Mouse (Mus musculus): ENCODE measurements around the gene Fam78b.

DNA sequence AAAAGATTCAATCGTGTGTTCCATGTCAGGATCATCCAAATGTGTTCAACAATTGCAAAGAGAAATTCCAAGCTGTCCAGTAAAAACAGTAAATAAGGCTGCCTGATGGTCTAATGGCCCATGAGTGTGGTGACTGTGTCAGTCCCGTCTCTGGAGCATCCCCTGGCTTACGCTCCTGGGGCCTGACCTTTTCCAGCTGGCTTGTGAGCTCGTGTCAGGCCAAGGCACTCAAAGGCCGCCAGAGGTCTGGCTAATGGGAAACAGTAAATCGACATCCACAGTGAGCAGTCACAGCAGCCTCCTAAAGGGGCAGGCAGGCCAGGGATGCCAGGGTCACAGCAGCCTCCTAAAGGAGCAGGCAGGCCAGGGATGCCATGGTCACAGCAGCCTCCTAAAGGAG, 10.1 kb downstream of the Fam78b start:
- TF ChIP-seq POLR2A (IDR thresholded peaks at IDR 0.05; ENCODE audit: control insufficient read depth, extremely low read depth, insufficient read depth, low read length, poor library complexity) (no peak), CTCF (IDR thresholded peaks at IDR 0.05; ENCODE audit: borderline replicate concordance, control insufficient read depth, extremely low read depth, insufficient read depth, low read length, poor library complexity) (no peak)
